Mouse (Mus musculus): ENCODE data around the gene Cldn4. TPM values are rescaled to one million over a fixed set of nuclear protein-coding genes. Genes with fewer than 3 reads are reported as not detected.

The Cldn4 gene
- polyA plus RNA-seq, 1 experiment from 2014 or later = 0.85 TPM

GRCm38 (mm10) chr5:134983111-134983510 lies 36.4 kb upstream of the Cldn4 start:
- peaks cover 39% of the 10 kb centered on the region for H3K27me3 ChIP-seq (ENCODE audit: control insufficient read depth, insufficient read depth, low read length)
- no peaks in the 10 kb centered on the region for H3K9me3 ChIP-seq (ENCODE audit: control insufficient read depth, low read length)
- no peak overlapping the region for H3K9ac ChIP-seq (ENCODE audit: low read length)
- H3K4me1 ChIP-seq (ENCODE audit: control insufficient read depth in 2 of 2, insufficient read depth in 2 of 2, low read length in 2 of 2) = peaks cover 0 to 12% of the 10 kb centered on the region in 2 experiments; a peak in 2 of 4 replicates
- no peaks in the 10 kb centered on the region for H3K36me3 ChIP-seq (ENCODE audit: control insufficient read depth, insufficient read depth, low read length)
- H3K4me2 ChIP-seq (ENCODE audit: low read length) = no peak overlapping the region
- no peak overlapping the region for H3K4me3 ChIP-seq (ENCODE audit: control insufficient read depth in 1 of 2, insufficient read depth in 1 of 2, low read depth in 1 of 2, low read length in 2 of 2)
- no peak for ATAC-seq (ENCODE audit: insufficient number of reproducible peaks, insufficient read depth, low FRiP score, low read depth)
- no peak overlapping the region for H3K27ac ChIP-seq (replicated peaks in 1 of 2; ENCODE audit: control insufficient read depth in 1 of 2, insufficient read depth in 1 of 2, low read depth in 2 of 2, low read length in 2 of 2)
- 85% methylated on average over 1 of the region's 1 CpGs for WGBS

GRCm38 (mm10) chr5:134981149-134981548 lies 34.4 kb upstream of the Cldn4 start:
- H3K4me1 ChIP-seq (ENCODE audit: control insufficient read depth in 2 of 2, insufficient read depth in 2 of 2, low read length in 2 of 2) = peaks cover 0 to 3% of the 10 kb centered on the region in 2 experiments; a peak in 1 of 4 replicates

DNA sequence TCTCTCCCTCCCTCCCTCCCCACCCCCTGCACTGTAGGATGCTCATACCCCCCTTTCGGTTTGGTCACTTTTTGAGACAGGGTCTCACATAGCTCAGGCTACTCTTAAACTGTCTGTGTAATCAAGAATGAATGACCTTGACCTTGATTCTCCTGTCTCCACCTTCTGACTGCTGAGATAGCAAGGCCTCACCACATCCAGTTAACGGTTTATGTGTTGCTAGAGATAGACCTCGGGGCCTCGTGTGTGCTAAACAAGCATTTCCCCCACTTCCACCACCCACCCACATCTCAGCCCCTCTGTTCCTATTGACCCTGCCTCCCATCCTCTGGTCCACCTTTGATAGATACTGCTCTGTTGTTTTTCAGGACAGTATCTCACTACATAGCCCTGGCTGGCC lies 31.1 kb upstream of the Cldn4 start:
- Histone ChIP-seq H3K4me3 (ENCODE audit: control insufficient read depth in 1 of 2, insufficient read depth in 1 of 2, low read depth in 1 of 2, low read length in 2 of 2) (no peak overlapping the region), H3K36me3 (ENCODE audit: control insufficient read depth, insufficient read depth, low read length) (no peaks in the 10 kb centered on the region), H3K9me3 (ENCODE audit: control insufficient read depth, low read length) (no peaks in the 10 kb centered on the region), H3K9ac (ENCODE audit: low read length) (no peak overlapping the region), H3K4me2 (ENCODE audit: low read length) (no peak overlapping the region), H3K27ac (replicated peaks in 1 of 2; ENCODE audit: control insufficient read depth in 1 of 2, insufficient read depth in 1 of 2, low read depth in 2 of 2, low read length in 2 of 2) (no peak overlapping the region), H3K4me1 (ENCODE audit: control insufficient read depth in 2 of 2, insufficient read depth in 2 of 2, low read length in 2 of 2) (peaks cover 0 to 4% of the 10 kb centered on the region in 2 experiments; a peak in 1 of 4 replicates), H3K27me3 (ENCODE audit: control insufficient read depth, insufficient read depth, low read length) (no peaks in the 10 kb centered on the region)
- no peak for ATAC-seq (ENCODE audit: insufficient number of reproducible peaks, insufficient read depth, low FRiP score, low read depth)
- WGBS = 45% methylated on average over 4 of the region's 4 CpGs

More at GRCm38 (mm10) chr5:134981149-134981548, 34.4 kb upstream of the Cldn4 start:
- Histone ChIP-seq H3K4me3 (ENCODE audit: control insufficient read depth in 1 of 2, insufficient read depth in 1 of 2, low read depth in 1 of 2, low read length in 2 of 2) (no peak overlapping the region), H3K9ac (ENCODE audit: low read length) (no peak overlapping the region), H3K36me3 (ENCODE audit: control insufficient read depth, insufficient read depth, low read length) (no peaks in the 10 kb centered on the region), H3K27ac (replicated peaks in 1 of 2; ENCODE audit: control insufficient read depth in 1 of 2, insufficient read depth in 1 of 2, low read depth in 2 of 2, low read length in 2 of 2) (no peak overlapping the region), H3K27me3 (ENCODE audit: control insufficient read depth, insufficient read depth, low read length) (peaks cover 19% of the 10 kb centered on the region), H3K4me2 (ENCODE audit: low read length) (no peak overlapping the region), H3K9me3 (ENCODE audit: control insufficient read depth, low read length) (no peaks in the 10 kb centered on the region)
- ATAC-seq (ENCODE audit: insufficient number of reproducible peaks, insufficient read depth, low FRiP score, low read depth) = no peak
- WGBS = 43% methylated on average over 10 of the region's 10 CpGs

- 68% methylated on average over 14 of the region's 14 CpGs for WGBS
- no peaks in the 10 kb centered on the region for H3K27me3 ChIP-seq (ENCODE audit: control insufficient read depth, insufficient read depth, low read length)
- H3K4me2 ChIP-seq (ENCODE audit: low read length) = no peak overlapping the region
- H3K4me1 ChIP-seq (ENCODE audit: control insufficient read depth in 2 of 2, insufficient read depth in 2 of 2, low read length in 2 of 2) = peaks cover 0 to 4% of the 10 kb centered on the region in 2 experiments; a peak in 1 of 4 replicates
- no peak overlapping the region for H3K9ac ChIP-seq (ENCODE audit: low read length)
- no peaks in the 10 kb centered on the region for H3K9me3 ChIP-seq (ENCODE audit: control insufficient read depth, low read length)
- H3K36me3 ChIP-seq (ENCODE audit: control insufficient read depth, insufficient read depth, low read length) = no peaks in the 10 kb centered on the region
- no peak overlapping the region for H3K4me3 ChIP-seq (ENCODE audit: control insufficient read depth in 1 of 2, insufficient read depth in 1 of 2, low read depth in 1 of 2, low read length in 2 of 2)
- no peak for ATAC-seq (ENCODE audit: insufficient number of reproducible peaks, insufficient read depth, low FRiP score, low read depth)
- H3K27ac ChIP-seq (replicated peaks in 1 of 2; ENCODE audit: control insufficient read depth in 1 of 2, insufficient read depth in 1 of 2, low read depth in 2 of 2, low read length in 2 of 2) = no peak overlapping the region
These were observed 30.0 kb upstream of the Cldn4 start for GRCm38 (mm10) chr5:134976577-134977250.

DNA sequence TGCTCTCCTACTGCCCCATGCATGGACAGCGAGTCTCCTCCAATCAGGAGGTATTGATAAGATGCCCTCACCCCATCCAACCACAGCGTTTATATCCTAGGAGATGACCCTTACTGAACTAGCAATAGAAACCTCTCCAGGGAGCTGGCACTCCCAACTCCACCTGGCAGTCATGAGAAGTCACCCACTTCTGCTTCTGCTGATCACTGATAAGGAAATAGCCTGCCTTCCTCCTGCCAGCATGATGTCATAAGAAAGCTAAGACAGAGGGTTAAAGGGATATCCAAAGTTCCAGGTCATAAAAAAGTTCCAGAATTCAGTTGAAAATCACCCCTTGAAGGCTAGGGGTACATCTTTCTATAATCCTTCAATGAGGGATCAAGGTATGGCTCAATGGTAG lies 29.4 kb upstream of the Cldn4 start:
- H3K36me3 ChIP-seq (ENCODE audit: control insufficient read depth, insufficient read depth, low read length) = no peaks in the 10 kb centered on the region
- H3K4me3 ChIP-seq (ENCODE audit: control insufficient read depth in 1 of 2, insufficient read depth in 1 of 2, low read depth in 1 of 2, low read length in 2 of 2) = no peak overlapping the region
- whole genome bisulfite sequencing = 80% methylated on average over 2 of the region's 2 CpGs
- peaks cover 0 to 4% of the 10 kb centered on the region in 2 experiments; a peak in 1 of 4 replicates for H3K4me1 ChIP-seq (ENCODE audit: control insufficient read depth in 2 of 2, insufficient read depth in 2 of 2, low read length in 2 of 2)
- H3K4me2 ChIP-seq (ENCODE audit: low read length) = no peak overlapping the region
- H3K9me3 ChIP-seq (ENCODE audit: control insufficient read depth, low read length) = no peaks in the 10 kb centered on the region
- no peak for ATAC-seq (ENCODE audit: insufficient number of reproducible peaks, insufficient read depth, low FRiP score, low read depth)
- no peak overlapping the region for H3K27ac ChIP-seq (replicated peaks in 1 of 2; ENCODE audit: control insufficient read depth in 1 of 2, insufficient read depth in 1 of 2, low read depth in 2 of 2, low read length in 2 of 2)
- no peak overlapping the region for H3K9ac ChIP-seq (ENCODE audit: low read length)
- H3K27me3 ChIP-seq (ENCODE audit: control insufficient read depth, insufficient read depth, low read length) = no peaks in the 10 kb centered on the region

GRCm38 (mm10) chr5:134974921-134975320 lies 28.2 kb upstream of the Cldn4 start:
- Histone ChIP-seq H3K4me3 (ENCODE audit: control insufficient read depth in 1 of 2, insufficient read depth in 1 of 2, low read depth in 1 of 2, low read length in 2 of 2) (no peak overlapping the region), H3K9me3 (ENCODE audit: control insufficient read depth, low read length) (no peaks in the 10 kb centered on the region), H3K27me3 (ENCODE audit: control insufficient read depth, insufficient read depth, low read length) (no peaks in the 10 kb centered on the region), H3K9ac (ENCODE audit: low read length) (no peak overlapping the region), H3K27ac (replicated peaks in 1 of 2; ENCODE audit: control insufficient read depth in 1 of 2, insufficient read depth in 1 of 2, low read depth in 2 of 2, low read length in 2 of 2) (no peak overlapping the region), H3K36me3 (ENCODE audit: control insufficient read depth, insufficient read depth, low read length) (no peaks in the 10 kb centered on the region), H3K4me1 (ENCODE audit: control insufficient read depth in 2 of 2, insufficient read depth in 2 of 2, low read length in 2 of 2) (peaks cover 0 to 4% of the 10 kb centered on the region in 2 experiments; a peak in 1 of 4 replicates), H3K4me2 (ENCODE audit: low read length) (0 out of 2 replicates have a peak overlapping the region, but pooled peaks have one; percentile 16)
- WGBS = 45% methylated on average over 2 of the region's 2 CpGs
- ATAC-seq (ENCODE audit: insufficient number of reproducible peaks, insufficient read depth, low FRiP score, low read depth) = no peak

DNA sequence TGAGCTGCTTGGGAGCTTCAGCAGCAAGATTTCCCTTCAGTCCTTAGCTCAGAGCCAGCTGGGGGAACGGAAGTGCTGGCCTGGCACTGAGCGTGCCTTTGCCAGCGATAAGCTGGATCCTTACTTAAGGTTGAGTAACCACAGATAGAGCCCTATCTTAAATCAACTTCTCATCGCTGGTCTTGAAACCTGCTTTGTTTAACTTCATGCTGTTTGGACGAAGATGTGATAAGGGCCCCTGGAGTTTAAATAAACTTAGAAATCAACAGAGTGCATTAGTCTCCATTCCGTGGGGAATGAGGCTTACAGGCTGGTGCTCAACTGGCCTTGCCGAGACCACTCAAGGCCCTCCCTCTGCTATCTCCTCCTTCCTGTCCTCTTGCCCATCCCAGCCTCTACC lies 27.6 kb upstream of the Cldn4 start:
- WGBS = 6% methylated on average over 7 of the region's 7 CpGs
- Histone ChIP-seq H3K9me3 (ENCODE audit: control insufficient read depth, low read length) (no peaks in the 10 kb centered on the region), H3K4me3 (ENCODE audit: control insufficient read depth in 1 of 2, insufficient read depth in 1 of 2, low read depth in 1 of 2, low read length in 2 of 2) (no peak overlapping the region), H3K9ac (ENCODE audit: low read length) (no peak overlapping the region), H3K4me2 (ENCODE audit: low read length) (peak overlapping the region; percentile 16; the same call in 1 of the 2 replicates), H3K36me3 (ENCODE audit: control insufficient read depth, insufficient read depth, low read length) (no peaks in the 10 kb centered on the region), H3K27me3 (ENCODE audit: control insufficient read depth, insufficient read depth, low read length) (no peaks in the 10 kb centered on the region), H3K27ac (replicated peaks in 1 of 2; ENCODE audit: control insufficient read depth in 1 of 2, insufficient read depth in 1 of 2, low read depth in 2 of 2, low read length in 2 of 2) (peak overlapping the region in 1 of 2 experiments; percentile 17; a peak in 1 of 4 replicates), H3K4me1 (ENCODE audit: control insufficient read depth in 2 of 2, insufficient read depth in 2 of 2, low read length in 2 of 2) (peaks cover 0 to 4% of the 10 kb centered on the region in 2 experiments; a peak in 1 of 4 replicates)
- no peak for ATAC-seq (ENCODE audit: insufficient number of reproducible peaks, insufficient read depth, low FRiP score, low read depth)

Measured in heart, embryonic 14.5 days (tissue).